Mouse (Mus musculus) hindbrain, embryonic 12.5 days (tissue): ENCODE results near the gene Piezo1. TPM values are rescaled to one million over a fixed set of nuclear protein-coding genes. Genes with fewer than 3 reads are reported as not detected.
"Not testable (repeated sequence)": the region's sequence is repeated elsewhere in the genome, so short reads cannot be mapped to it uniquely, and the experiment has no call there.

Experiments used
- ATAC-seq: fragments of 200-750 bp; cut with Nextera tagmentation; 2 replicates; pipeline ENCODE4 v1.8.0; 2017; ENCODE audit warnings: moderate TSS enrichment; ENCODE audit not compliant: low FRiP score
- H3K27ac ChIP-seq: fragments of 300-500 bp; sonication (generic); 2 replicates; pipeline ENCODE4 v1.5.1; 2016; ENCODE audit warnings: mild to moderate bottlenecking
- H3K27me3 ChIP-seq: fragments of 300-500 bp; sonication (generic); 2 replicates; pipeline ENCODE4 v1.6.1; 2016; ENCODE audit warnings: mild to moderate bottlenecking
- H3K36me3 ChIP-seq: fragments of 300-500 bp; sonication (generic); 2 replicates; pipeline ENCODE4 v1.6.1; 2016; ENCODE audit warnings: mild to moderate bottlenecking
- H3K4me1 ChIP-seq: fragments of 300-500 bp; sonication (generic); 2 replicates; pipeline ENCODE4 v1.6.1; 2016
- H3K4me2 ChIP-seq: fragments of 300-500 bp; sonication (generic); replicated peaks from 2 replicates; pipeline ENCODE4 v1.6.1; 2016; ENCODE audit warnings: mild to moderate bottlenecking
- H3K4me3 ChIP-seq: fragments of 300-500 bp; sonication (generic); 2 replicates; pipeline ENCODE4 v1.5.1; 2016; ENCODE audit warnings: mild to moderate bottlenecking
- H3K9ac ChIP-seq: fragments of 300-500 bp; sonication (generic); 2 replicates; pipeline ENCODE4 v1.6.1; 2016; ENCODE audit warnings: mild to moderate bottlenecking, moderate library complexity
- H3K9me3 ChIP-seq: fragments of 300-500 bp; sonication (generic); replicated peaks from 2 replicates; pipeline ENCODE4 v1.6.1; 2016; ENCODE audit warnings: mild to moderate bottlenecking
- WGBS: fragments of 180-500 bp; shearing (Covaris S2); methylation state at CpG from one replicate; pipeline ENCODE4 v1.1.7; 2016; 5-methylcytosine and 5-hydroxymethylcytosine counted together
- polyA plus RNA-seq: library from polyadenylated mRNA; unstranded; fragments of >200 nt; fragmentation: Nextera tagmentation; extraction: Ambion mirVana; gene quantifications from 2 replicates; pipeline ENCODE4 v1.2.1, GENCODE M21; 2016

The Piezo1 gene
- polyA plus RNA-seq, 1 experiment from 2014 or later, result 8.9 TPM

GRCm38 (mm10) chr8:122576648-122577022, 25.5 kb upstream of the Piezo1 start, which contains the start of gene Aprt:
TSS of gene Aprt (minus strand) at chr8:122576909.
- H3K4me2 ChIP-seq, result peak within 1 kb of the TSS; percentile 79
- peak within 1 kb of the TSS; percentile 62 for H3K27ac ChIP-seq
- H3K36me3 ChIP-seq, result peaks cover 21% of the 10 kb centered on the region
- peak; percentile 87 for ATAC-seq
- peak within 1 kb of the TSS; percentile 79 for H3K9ac ChIP-seq
- H3K4me1 ChIP-seq, result peaks cover 45% of the 10 kb centered on the region
- H3K4me3 ChIP-seq, result peak within 1 kb of the TSS; percentile 65
- H3K9me3 ChIP-seq, result no peaks in the 10 kb centered on the region
- under 1% methylated on average over 39 of the region's 39 CpGs for WGBS
- no peaks in the 10 kb centered on the region for H3K27me3 ChIP-seq

- peak; percentile 53 for ATAC-seq
- Histone ChIP-seq H3K36me3 (peaks cover 27% of the 10 kb centered on the region), H3K9ac (peak overlapping the region; percentile 79), H3K4me1 (peaks cover 45% of the 10 kb centered on the region), H3K27me3 (no peaks in the 10 kb centered on the region), H3K4me3 (peak overlapping the region; percentile 65), H3K27ac (peak overlapping the region; percentile 62), H3K4me2 (peak overlapping the region; percentile 79), H3K9me3 (no peaks in the 10 kb centered on the region)
- 20% methylated on average over 21 of the region's 21 CpGs for whole genome bisulfite sequencing
Observed at GRCm38 (mm10) chr8:122575735-122576647, 24.9 kb upstream of the Piezo1 start.

GRCm38 (mm10) chr8:122575286-122575685, 24.2 kb upstream of the Piezo1 start:
- no peak for ATAC-seq
- WGBS, result 75% methylated on average over 8 of the region's 8 CpGs
- Histone ChIP-seq H3K9ac (peak overlapping the region; percentile 79; the same call in 1 of the 2 replicates), H3K9me3 (no peaks in the 10 kb centered on the region), H3K4me3 (0 out of 2 replicates have a peak overlapping the region, but pooled peaks have one; percentile 65), H3K4me1 (peaks cover 45% of the 10 kb centered on the region), H3K4me2 (peak overlapping the region; percentile 79), H3K36me3 (peaks cover 34% of the 10 kb centered on the region), H3K27me3 (no peaks in the 10 kb centered on the region), H3K27ac (no peak overlapping the region)

GRCm38 (mm10) chr8:122574667-122575251, 23.6 kb upstream of the Piezo1 start:
- H3K36me3 ChIP-seq, result peaks cover 39% of the 10 kb centered on the region
- H3K4me3 ChIP-seq, result no peak overlapping the region
- H3K4me1 ChIP-seq, result peaks cover 43% of the 10 kb centered on the region
- 0 out of 2 replicates have a peak overlapping the region, but pooled peaks have one; percentile 40 for H3K27ac ChIP-seq
- H3K4me2 ChIP-seq, result peak overlapping the region; percentile 79; the same call in 1 of the 2 replicates
- no peaks in the 10 kb centered on the region for H3K9me3 ChIP-seq
- H3K9ac ChIP-seq, result no peak overlapping the region
- H3K27me3 ChIP-seq, result no peaks in the 10 kb centered on the region
- no peak for ATAC-seq
- WGBS, result 41% methylated on average over 10 of the region's 10 CpGs

DNA sequence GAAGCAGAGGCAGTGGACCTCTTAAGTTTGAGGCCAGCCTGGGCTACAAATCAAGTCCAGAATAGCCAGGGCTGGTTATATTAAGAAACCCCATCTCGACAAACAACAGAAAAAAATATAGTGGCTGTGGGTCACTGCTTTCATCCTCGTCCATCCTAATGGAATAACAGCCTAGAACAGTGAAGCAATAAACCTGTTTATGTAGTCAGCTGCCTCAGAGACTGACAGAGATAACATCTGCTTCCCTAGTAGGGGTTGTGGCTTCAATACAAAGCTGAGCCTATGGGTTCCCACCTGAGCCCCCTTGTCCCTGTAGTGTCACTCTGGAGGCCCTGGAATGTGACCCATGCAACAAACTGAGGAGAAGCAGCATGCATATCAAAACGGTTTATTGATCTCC, 23.1 kb upstream of the Piezo1 start:
- Histone ChIP-seq H3K9ac (no peak overlapping the region), H3K9me3 (no peaks in the 10 kb centered on the region), H3K27ac (0 out of 2 replicates have a peak overlapping the region, but pooled peaks have one; percentile 40), H3K4me1 (peaks cover 42% of the 10 kb centered on the region), H3K27me3 (no peaks in the 10 kb centered on the region), H3K4me3 (no peak overlapping the region), H3K4me2 (no peak overlapping the region), H3K36me3 (peaks cover 43% of the 10 kb centered on the region)
- WGBS, result 54% methylated on average over 3 of the region's 3 CpGs
- no peak for ATAC-seq

- Histone ChIP-seq H3K36me3 (peaks cover 43% of the 10 kb centered on the region), H3K9me3 (no peaks in the 10 kb centered on the region), H3K27me3 (no peaks in the 10 kb centered on the region), H3K4me3 (no peak overlapping the region), H3K27ac (peak overlapping the region; percentile 17; the same call in 1 of the 2 replicates), H3K4me1 (peaks cover 47% of the 10 kb centered on the region), H3K4me2 (no peak overlapping the region), H3K9ac (no peak overlapping the region)
- ATAC-seq, result no peak
- 52% methylated on average over 9 of the region's 9 CpGs for WGBS
Observed at GRCm38 (mm10) chr8:122573577-122573976, 22.4 kb upstream of the Piezo1 start.

DNA sequence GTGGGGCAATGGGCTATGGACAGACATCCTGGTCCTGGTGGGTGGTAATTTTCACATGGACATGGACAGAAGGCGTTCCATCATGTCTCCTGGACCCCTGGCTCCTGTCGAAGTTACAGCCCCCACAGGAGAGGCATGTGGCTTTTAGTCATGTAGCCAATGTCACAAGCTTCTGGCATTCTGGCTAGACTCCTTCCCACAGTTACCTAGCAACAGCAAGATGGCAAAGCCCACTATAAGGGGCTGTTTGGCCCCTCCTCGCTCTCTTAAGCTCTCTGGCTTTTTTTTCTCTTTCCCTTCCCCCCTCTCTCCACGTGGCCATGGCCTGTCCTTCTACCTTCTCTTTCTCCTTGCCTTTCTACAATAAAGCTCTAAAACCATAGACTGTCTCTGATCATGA, 22.0 kb upstream of the Piezo1 start:
- ATAC-seq, H3K4me2 ChIP-seq, H3K4me3 ChIP-seq, H3K9me3 ChIP-seq, H3K9ac ChIP-seq, H3K27me3 ChIP-seq: not testable (repeated sequence)
- WGBS, result 28% methylated on average over 4 of the region's 4 CpGs
- H3K36me3 ChIP-seq, result peaks cover 43% of the 10 kb centered on the region
- H3K4me1 ChIP-seq, result peaks cover 49% of the 10 kb centered on the region
- 0 out of 2 replicates have a peak overlapping the region, but pooled peaks have one; percentile 17 for H3K27ac ChIP-seq

DNA sequence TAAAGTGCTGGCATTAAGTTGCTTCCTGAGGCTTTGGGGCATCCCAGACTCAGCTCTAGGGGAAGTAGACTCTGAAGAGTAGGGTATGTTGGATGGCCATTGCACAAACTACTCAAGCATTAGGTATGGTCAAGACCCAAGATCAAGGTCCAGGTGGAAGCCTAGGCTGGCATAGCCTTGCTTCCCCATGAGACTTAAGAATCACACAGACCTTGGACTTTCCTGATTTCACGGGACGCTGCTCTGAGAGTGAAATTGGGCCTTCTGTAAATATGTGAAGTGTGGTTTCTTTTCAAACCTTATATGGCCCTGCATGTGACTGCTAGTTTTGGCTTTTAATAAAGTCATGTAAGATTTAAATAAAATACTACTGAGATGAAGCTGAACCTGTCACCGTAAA, 21.6 kb upstream of the Piezo1 start:
- Histone ChIP-seq H3K4me3 (no peak overlapping the region), H3K27me3 (no peaks in the 10 kb centered on the region), H3K4me2 (no peak overlapping the region), H3K9ac (no peak overlapping the region), H3K9me3 (no peaks in the 10 kb centered on the region), H3K4me1 (peaks cover 49% of the 10 kb centered on the region), H3K27ac (no peak overlapping the region), H3K36me3 (peaks cover 43% of the 10 kb centered on the region)
- ATAC-seq, result no peak
- WGBS, result 94% methylated on average over 3 of the region's 3 CpGs

DNA sequence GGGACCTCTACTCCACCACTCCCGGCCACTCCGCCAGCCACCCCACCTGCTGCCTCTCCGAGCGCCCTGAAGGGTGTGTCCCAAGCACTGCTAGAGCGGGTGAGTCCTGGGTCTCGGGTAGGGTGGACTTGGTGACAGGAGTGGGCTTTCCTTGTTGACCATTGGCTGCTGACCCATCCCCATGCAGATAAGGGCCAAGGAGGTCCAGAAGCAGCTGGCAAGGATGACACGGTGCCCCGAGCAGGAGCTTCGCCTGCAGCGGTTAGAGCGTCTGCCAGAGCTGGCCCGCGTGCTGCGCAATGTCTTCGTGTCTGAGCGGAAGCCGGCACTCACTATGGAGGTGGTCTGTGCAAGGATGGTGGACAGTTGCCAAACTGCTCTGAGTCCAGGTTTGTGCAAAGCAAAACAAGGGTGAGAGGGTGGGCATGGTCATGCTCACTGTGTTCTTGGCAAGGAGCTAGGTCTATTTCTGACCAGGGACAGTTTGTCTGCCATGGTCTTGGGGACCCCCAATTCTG, 20.7 kb upstream of the Piezo1 start:
- no peak for ATAC-seq
- H3K4me1 ChIP-seq, result peaks cover 48% of the 10 kb centered on the region
- H3K27me3 ChIP-seq, result no peaks in the 10 kb centered on the region
- WGBS, result 93% methylated on average over 17 of the region's 17 CpGs
- H3K36me3 ChIP-seq, result peaks cover 43% of the 10 kb centered on the region
- H3K4me2 ChIP-seq, result no peak overlapping the region
- H3K9ac ChIP-seq, result no peak overlapping the region
- H3K9me3 ChIP-seq, result no peaks in the 10 kb centered on the region
- no peak overlapping the region for H3K4me3 ChIP-seq
- no peak overlapping the region for H3K27ac ChIP-seq

- H3K4me2 ChIP-seq, result no peak overlapping the region
- no peaks in the 10 kb centered on the region for H3K9me3 ChIP-seq
- H3K27ac ChIP-seq, result no peak overlapping the region
- no peak overlapping the region for H3K9ac ChIP-seq
- H3K36me3 ChIP-seq, result peaks cover 43% of the 10 kb centered on the region
- peaks cover 51% of the 10 kb centered on the region for H3K4me1 ChIP-seq
- ATAC-seq, result no peak
- no peak overlapping the region for H3K4me3 ChIP-seq
- 94% methylated on average over 11 of the region's 11 CpGs for WGBS
- H3K27me3 ChIP-seq, result no peaks in the 10 kb centered on the region
Observed at GRCm38 (mm10) chr8:122571153-122571552, 20.0 kb upstream of the Piezo1 start.

DNA sequence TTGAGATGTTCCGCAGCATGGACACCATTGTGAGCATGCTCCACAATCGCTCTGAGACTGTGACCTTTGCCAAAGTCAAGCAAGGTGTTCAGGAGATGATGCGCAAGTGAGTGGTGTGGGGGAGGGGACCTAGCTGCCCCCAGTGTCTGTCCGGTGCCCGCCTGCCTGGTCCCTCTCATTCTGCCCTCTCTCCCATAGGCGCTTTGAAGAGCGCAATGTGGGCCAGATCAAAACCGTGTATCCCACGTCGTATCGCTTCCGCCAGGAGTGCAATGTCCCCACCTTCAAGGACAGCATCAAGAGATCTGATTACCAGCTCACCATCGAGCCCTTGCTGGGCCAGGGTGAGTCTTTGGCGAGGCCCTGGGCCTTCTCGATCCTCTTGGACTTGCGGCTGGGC, 18.9 kb upstream of the Piezo1 start:
- no peak for ATAC-seq
- no peak overlapping the region for H3K4me3 ChIP-seq
- no peak overlapping the region for H3K27ac ChIP-seq
- peak overlapping the region; percentile 91; the same call in 1 of the 2 replicates for H3K4me2 ChIP-seq
- H3K27me3 ChIP-seq, result no peaks in the 10 kb centered on the region
- no peak overlapping the region for H3K9ac ChIP-seq
- H3K36me3 ChIP-seq, result peaks cover 43% of the 10 kb centered on the region
- peaks cover 39% of the 10 kb centered on the region for H3K4me1 ChIP-seq
- 96% methylated on average over 16 of the region's 16 CpGs for WGBS
- H3K9me3 ChIP-seq, result no peaks in the 10 kb centered on the region

DNA sequence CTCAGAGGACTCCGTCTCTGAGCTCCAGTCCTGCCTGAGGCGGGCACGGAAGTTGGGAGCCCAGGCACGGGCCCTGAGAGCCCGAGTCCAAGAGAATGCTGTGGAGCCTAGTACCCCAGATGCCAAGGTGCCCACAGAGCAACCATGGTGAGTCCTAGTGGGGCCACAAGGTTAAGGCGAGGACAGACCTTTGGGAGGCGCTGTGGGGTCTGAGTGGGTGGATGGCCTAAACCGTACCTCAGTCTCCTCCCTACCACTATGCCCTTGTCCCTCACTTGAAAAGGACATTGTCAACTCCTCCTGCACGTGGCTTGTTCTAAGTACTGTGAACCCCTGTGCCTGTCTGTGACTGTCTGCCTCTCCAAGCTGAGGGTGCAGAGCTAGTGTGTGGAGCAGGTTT, 18.2 kb upstream of the Piezo1 start:
- peaks cover 39% of the 10 kb centered on the region for H3K36me3 ChIP-seq
- peak overlapping the region; percentile 78 for H3K4me3 ChIP-seq
- WGBS, result 68% methylated on average over 9 of the region's 9 CpGs
- peak overlapping the region; percentile 83 for H3K9ac ChIP-seq
- H3K9me3 ChIP-seq, result no peaks in the 10 kb centered on the region
- no peak for ATAC-seq
- no peaks in the 10 kb centered on the region for H3K27me3 ChIP-seq
- H3K4me1 ChIP-seq, result peaks cover 33% of the 10 kb centered on the region
- no peak overlapping the region for H3K27ac ChIP-seq
- peak overlapping the region; percentile 91 for H3K4me2 ChIP-seq
